Mouse (Mus musculus): ENCODE results near the gene 4930432M17Rik. TPM values are rescaled to one million over a fixed set of nuclear protein-coding genes. Genes with fewer than 3 reads are reported as not detected.
A peak's percentile ranks its signal among the peaks of the same experiment; 100 is the strongest.

4930432M17Rik gene
- polyA plus RNA-seq, 1 experiment from 2014 or later: not detected

- Histone ChIP-seq H3K9me3 (replicated peaks; ENCODE audit: control insufficient read depth, low read length) (no peaks in the 10 kb centered on the region), H3K27me3 (ENCODE audit: control insufficient read depth, insufficient read depth, low read length) (no peaks in the 10 kb centered on the region), H3K4me3 (ENCODE audit: low read depth, low read length) (no peak overlapping the region), H3K4me1 (ENCODE audit: control insufficient read depth, insufficient read depth, low read length) (no peaks in the 10 kb centered on the region), H3K4me2 (ENCODE audit: low read depth, low read length) (no peak overlapping the region), H3K27ac (replicated peaks; ENCODE audit: low read depth, low read length) (no peak overlapping the region), H3K9ac (replicated peaks; ENCODE audit: low read length) (no peak overlapping the region), H3K36me3 (replicated peaks; ENCODE audit: control insufficient read depth, insufficient read depth, low read depth, low read length) (no peaks in the 10 kb centered on the region)
- 91% methylated on average over 2 of the region's 2 CpGs for WGBS
- no peak for DNase-seq (ENCODE audit: low spot score)
- ATAC-seq (replicated peaks; ENCODE audit: insufficient number of reproducible peaks, low FRiP score, low TSS enrichment, low read depth): no peak
Observed at GRCm38 (mm10) chr3:121714461-121714860, 43.9 kb downstream of the 4930432M17Rik start.

GRCm38 (mm10) chr3:121715336-121715735, 44.8 kb downstream of the 4930432M17Rik start:
- no peak overlapping the region for H3K9ac ChIP-seq (replicated peaks; ENCODE audit: low read length)
- no peak overlapping the region for H3K4me2 ChIP-seq (ENCODE audit: low read depth, low read length)
- no peaks in the 10 kb centered on the region for H3K4me1 ChIP-seq (ENCODE audit: control insufficient read depth, insufficient read depth, low read length)
- DNase-seq (ENCODE audit: low spot score) (no peak), ATAC-seq (replicated peaks; ENCODE audit: insufficient number of reproducible peaks, low FRiP score, low TSS enrichment, low read depth) (no peak)
- H3K36me3 ChIP-seq (replicated peaks; ENCODE audit: control insufficient read depth, insufficient read depth, low read depth, low read length): no peaks in the 10 kb centered on the region
- H3K27ac ChIP-seq (replicated peaks; ENCODE audit: low read depth, low read length): no peak overlapping the region
- no peak overlapping the region for H3K4me3 ChIP-seq (ENCODE audit: low read depth, low read length)
- H3K9me3 ChIP-seq (replicated peaks; ENCODE audit: control insufficient read depth, low read length): no peaks in the 10 kb centered on the region
- no peaks in the 10 kb centered on the region for H3K27me3 ChIP-seq (ENCODE audit: control insufficient read depth, insufficient read depth, low read length)

GRCm38 (mm10) chr3:121715741-121716459, 45.3 kb downstream of the 4930432M17Rik start:
- no peak overlapping the region for H3K4me3 ChIP-seq (ENCODE audit: low read depth, low read length)
- DNase-seq (ENCODE audit: low spot score) (no peak), ATAC-seq (replicated peaks; ENCODE audit: insufficient number of reproducible peaks, low FRiP score, low TSS enrichment, low read depth) (no peak)
- no peaks in the 10 kb centered on the region for H3K9me3 ChIP-seq (replicated peaks; ENCODE audit: control insufficient read depth, low read length)
- no peak overlapping the region for H3K4me2 ChIP-seq (ENCODE audit: low read depth, low read length)
- H3K27me3 ChIP-seq (ENCODE audit: control insufficient read depth, insufficient read depth, low read length): no peaks in the 10 kb centered on the region
- H3K9ac ChIP-seq (replicated peaks; ENCODE audit: low read length): no peak overlapping the region
- no peaks in the 10 kb centered on the region for H3K4me1 ChIP-seq (ENCODE audit: control insufficient read depth, insufficient read depth, low read length)
- WGBS: 80% methylated on average over 6 of the region's 6 CpGs
- H3K36me3 ChIP-seq (replicated peaks; ENCODE audit: control insufficient read depth, insufficient read depth, low read depth, low read length): no peaks in the 10 kb centered on the region
- no peak overlapping the region for H3K27ac ChIP-seq (replicated peaks; ENCODE audit: low read depth, low read length)

DNA sequence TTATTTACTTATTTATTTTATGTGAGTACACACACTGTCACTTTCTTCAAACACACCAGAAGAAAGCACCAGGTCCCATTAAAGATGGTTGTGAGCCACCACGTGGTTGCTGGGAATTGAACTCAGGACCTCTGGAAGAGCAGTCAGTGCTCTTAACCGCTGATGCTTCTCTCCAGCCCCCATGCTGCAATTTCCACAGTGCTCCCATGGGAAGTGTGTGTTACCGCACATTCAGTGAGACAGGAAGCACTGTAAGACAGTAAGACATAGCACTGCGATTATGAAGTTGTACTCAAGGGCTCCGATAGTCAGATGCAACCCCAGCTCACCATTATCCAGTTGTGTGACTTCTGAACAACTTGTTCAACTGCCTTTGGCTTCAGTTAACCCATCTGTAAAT, 45.9 kb downstream of the 4930432M17Rik start:
- 81% methylated on average over 5 of the region's 5 CpGs for WGBS
- H3K36me3 ChIP-seq (replicated peaks; ENCODE audit: control insufficient read depth, insufficient read depth, low read depth, low read length): no peaks in the 10 kb centered on the region
- DNase-seq (ENCODE audit: low spot score) (no peak), ATAC-seq (replicated peaks; ENCODE audit: insufficient number of reproducible peaks, low FRiP score, low TSS enrichment, low read depth) (no peak)
- no peak overlapping the region for H3K4me2 ChIP-seq (ENCODE audit: low read depth, low read length)
- no peaks in the 10 kb centered on the region for H3K4me1 ChIP-seq (ENCODE audit: control insufficient read depth, insufficient read depth, low read length)
- no peaks in the 10 kb centered on the region for H3K9me3 ChIP-seq (replicated peaks; ENCODE audit: control insufficient read depth, low read length)
- no peak overlapping the region for H3K4me3 ChIP-seq (ENCODE audit: low read depth, low read length)
- no peak overlapping the region for H3K27ac ChIP-seq (replicated peaks; ENCODE audit: low read depth, low read length)
- no peak overlapping the region for H3K9ac ChIP-seq (replicated peaks; ENCODE audit: low read length)
- no peaks in the 10 kb centered on the region for H3K27me3 ChIP-seq (ENCODE audit: control insufficient read depth, insufficient read depth, low read length)

DNA sequence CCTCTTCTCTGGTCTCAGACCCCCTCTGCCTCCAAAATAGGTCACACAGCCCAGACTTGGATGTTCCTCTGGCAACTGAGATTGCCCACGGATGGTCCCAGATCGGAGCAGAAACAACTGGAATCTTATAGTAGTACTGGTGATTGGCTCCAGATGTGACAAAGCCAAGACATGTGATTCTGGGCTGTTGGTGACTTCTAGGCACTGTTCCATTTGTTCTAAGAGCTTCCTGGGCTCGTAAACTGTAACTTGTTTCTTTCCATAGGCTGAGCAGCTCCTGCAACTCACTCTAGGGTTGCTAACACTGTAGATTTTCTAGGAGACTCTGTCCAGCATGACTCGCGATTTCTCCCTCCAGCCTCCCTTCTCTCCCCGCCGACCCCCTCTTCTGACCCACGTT, 48.1 kb downstream of the 4930432M17Rik start:
- ATAC-seq (replicated peaks; ENCODE audit: insufficient number of reproducible peaks, low FRiP score, low TSS enrichment, low read depth) (no peak), DNase-seq (ENCODE audit: low spot score) (no peak)
- Histone ChIP-seq H3K4me3 (ENCODE audit: low read depth, low read length) (no peak overlapping the region), H3K4me1 (ENCODE audit: control insufficient read depth, insufficient read depth, low read length) (no peaks in the 10 kb centered on the region), H3K36me3 (replicated peaks; ENCODE audit: control insufficient read depth, insufficient read depth, low read depth, low read length) (no peaks in the 10 kb centered on the region), H3K9ac (replicated peaks; ENCODE audit: low read length) (no peak overlapping the region), H3K27me3 (ENCODE audit: control insufficient read depth, insufficient read depth, low read length) (no peaks in the 10 kb centered on the region), H3K9me3 (replicated peaks; ENCODE audit: control insufficient read depth, low read length) (no peaks in the 10 kb centered on the region), H3K4me2 (ENCODE audit: low read depth, low read length) (no peak overlapping the region), H3K27ac (replicated peaks; ENCODE audit: low read depth, low read length) (no peak overlapping the region)
- 60% methylated on average over 8 of the region's 8 CpGs for WGBS

DNA sequence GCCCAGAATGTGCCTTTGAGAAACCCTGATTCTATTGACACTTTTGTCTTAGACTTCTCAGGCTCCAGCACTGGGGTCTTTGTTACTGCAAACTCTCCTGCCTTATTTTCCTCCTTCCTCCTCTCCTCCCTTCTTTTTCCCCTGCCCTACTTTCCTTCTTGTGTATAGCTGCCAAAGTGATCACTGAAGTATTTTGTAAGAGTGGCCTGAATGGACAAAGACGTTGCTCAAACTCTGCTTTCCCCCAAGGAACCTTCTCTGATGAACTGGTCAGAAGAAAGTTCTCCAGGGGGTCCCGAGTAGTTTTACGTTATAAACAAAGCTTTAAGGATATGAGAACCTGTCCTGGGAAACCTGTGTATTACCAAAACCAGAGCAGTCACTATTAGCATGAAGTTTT, 49.1 kb downstream of the 4930432M17Rik start:
- no peak overlapping the region for H3K27ac ChIP-seq (replicated peaks; ENCODE audit: low read depth, low read length)
- no peaks in the 10 kb centered on the region for H3K9me3 ChIP-seq (replicated peaks; ENCODE audit: control insufficient read depth, low read length)
- WGBS: 79% methylated on average over 3 of the region's 3 CpGs
- no peak overlapping the region for H3K9ac ChIP-seq (replicated peaks; ENCODE audit: low read length)
- DNase-seq (ENCODE audit: low spot score): no peak
- H3K27me3 ChIP-seq (ENCODE audit: control insufficient read depth, insufficient read depth, low read length): no peaks in the 10 kb centered on the region
- H3K4me2 ChIP-seq (ENCODE audit: low read depth, low read length): no peak overlapping the region
- no peaks in the 10 kb centered on the region; the same call in 1 of the 2 replicates for H3K4me1 ChIP-seq (ENCODE audit: control insufficient read depth, insufficient read depth, low read length)
- no peak overlapping the region for H3K4me3 ChIP-seq (ENCODE audit: low read depth, low read length)
- no peak for ATAC-seq (replicated peaks; ENCODE audit: insufficient number of reproducible peaks, low FRiP score, low TSS enrichment, low read depth)
- no peaks in the 10 kb centered on the region for H3K36me3 ChIP-seq (replicated peaks; ENCODE audit: control insufficient read depth, insufficient read depth, low read depth, low read length)

- no peaks in the 10 kb centered on the region for H3K9me3 ChIP-seq (replicated peaks; ENCODE audit: control insufficient read depth, low read length)
- H3K4me2 ChIP-seq (ENCODE audit: low read depth, low read length): no peak overlapping the region
- no peaks in the 10 kb centered on the region for H3K27me3 ChIP-seq (ENCODE audit: control insufficient read depth, insufficient read depth, low read length)
- 55% methylated on average over 14 of the region's 14 CpGs for WGBS
- no peak for ATAC-seq (replicated peaks; ENCODE audit: insufficient number of reproducible peaks, low FRiP score, low TSS enrichment, low read depth)
- H3K36me3 ChIP-seq (replicated peaks; ENCODE audit: control insufficient read depth, insufficient read depth, low read depth, low read length): no peaks in the 10 kb centered on the region
- DNase-seq (ENCODE audit: low spot score): peak; percentile 34
- H3K27ac ChIP-seq (replicated peaks; ENCODE audit: low read depth, low read length): no peak overlapping the region
- H3K4me1 ChIP-seq (ENCODE audit: control insufficient read depth, insufficient read depth, low read length): no peaks in the 10 kb centered on the region; the same call in 1 of the 2 replicates
- no peak overlapping the region for H3K9ac ChIP-seq (replicated peaks; ENCODE audit: low read length)
- no peak overlapping the region for H3K4me3 ChIP-seq (ENCODE audit: low read depth, low read length)
Observed at GRCm38 (mm10) chr3:121720801-121721690, 50.5 kb downstream of the 4930432M17Rik start.

- no peak overlapping the region for H3K9ac ChIP-seq (replicated peaks; ENCODE audit: low read length)
- no peak for DNase-seq (ENCODE audit: low spot score)
- H3K4me2 ChIP-seq (ENCODE audit: low read depth, low read length): no peak overlapping the region
- H3K27me3 ChIP-seq (ENCODE audit: control insufficient read depth, insufficient read depth, low read length): no peaks in the 10 kb centered on the region
- no peak overlapping the region for H3K4me3 ChIP-seq (ENCODE audit: low read depth, low read length)
- H3K27ac ChIP-seq (replicated peaks; ENCODE audit: low read depth, low read length): no peak overlapping the region
- ATAC-seq (replicated peaks; ENCODE audit: insufficient number of reproducible peaks, low FRiP score, low TSS enrichment, low read depth): no peak
- 66% methylated on average over 7 of the region's 7 CpGs for WGBS
- no peaks in the 10 kb centered on the region for H3K9me3 ChIP-seq (replicated peaks; ENCODE audit: control insufficient read depth, low read length)
- H3K36me3 ChIP-seq (replicated peaks; ENCODE audit: control insufficient read depth, insufficient read depth, low read depth, low read length): no peaks in the 10 kb centered on the region
- no peaks in the 10 kb centered on the region; the same call in 1 of the 2 replicates for H3K4me1 ChIP-seq (ENCODE audit: control insufficient read depth, insufficient read depth, low read length)
Observed at GRCm38 (mm10) chr3:121721691-121722070, 51.1 kb downstream of the 4930432M17Rik start.
